ENCODE assay signal across 8 mouse cellular contexts in the genomic region with DNA sequence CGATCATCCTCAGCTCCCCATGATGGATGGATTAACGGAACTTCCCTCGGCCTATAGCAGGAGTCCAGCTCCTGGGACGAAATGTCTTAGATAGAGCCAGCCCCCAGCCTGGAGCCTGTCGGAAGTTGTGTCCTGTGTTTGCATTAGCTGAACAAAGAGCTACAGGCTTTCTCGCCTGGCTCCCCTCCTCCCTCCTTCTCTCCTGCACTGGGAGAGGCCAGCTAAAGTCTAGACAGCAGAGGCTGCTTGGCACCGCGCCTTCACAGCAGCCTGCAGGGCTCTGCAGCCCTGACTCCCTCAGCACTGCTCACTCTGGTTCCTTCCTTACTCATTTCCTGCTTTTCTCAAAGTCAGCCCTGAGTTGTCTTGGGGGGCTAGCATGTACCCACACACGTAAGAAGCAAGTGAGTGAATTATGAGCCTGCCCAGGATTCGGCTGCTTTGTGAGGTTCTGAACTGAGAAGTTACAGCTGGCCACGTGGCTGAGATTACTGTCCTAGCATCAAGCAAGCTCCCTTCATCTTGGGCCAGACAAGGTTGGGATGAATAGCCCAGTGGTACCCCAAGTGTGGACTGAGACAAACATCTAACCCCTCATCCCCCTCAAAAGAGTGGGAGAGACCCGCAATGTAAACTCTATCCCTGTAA. TPM values are rescaled to one million over a fixed set of nuclear protein-coding genes. Genes with fewer than 3 reads are reported as not detected.
DNase-seq lines count a peak whose midpoint lies in the region; ATAC-seq and TF ChIP-seq lines count a peak whose summit lies in the region.

No protein-coding gene starts in this region.

- H3K9me3 ChIP-seq in hindbrain, embryonic 14.5 days (ENCODE audit: control insufficient read depth, low read length) = no peaks in the 10 kb centered on the region
- H3K9me3 ChIP-seq in limb, embryonic 14.5 days (ENCODE audit: control insufficient read depth, low read length) = no peaks in the 10 kb centered on the region
- no peaks in the 10 kb centered on the region for H3K9me3 ChIP-seq in midbrain, embryonic 16.5 days (replicated peaks; ENCODE audit: control insufficient read depth, low read length, poor library complexity, severe bottlenecking)

- peak; percentile 80 for DNase-seq in MN1 (ENCODE audit: low spot score)
- DNase-seq in adrenal gland, postnatal 36 days = peak; percentile 81 to 85
- DNase-seq in gastrocnemius, adult 18-20 months (ENCODE audit: low spot score) = peak; percentile 53
- DNase-seq in hindbrain, embryonic 14.5 days (ENCODE audit: low spot score) = peak; percentile 79
- peak; percentile 94 for DNase-seq in limb, embryonic 14.5 days (ENCODE audit: low spot score)
- DNase-seq in thymus, adult 2 months = no peak
- DNase-seq in thymus, postnatal 10 days (ENCODE audit: low spot score in 2 of 2) = no peak

- WGBS in hindbrain, embryonic 14.5 days = 20% methylated on average over 12 of the region's 12 CpGs
- WGBS in limb, embryonic 14.5 days = 21% methylated on average over 12 of the region's 12 CpGs
- WGBS in midbrain, embryonic 16.5 days = 13% methylated on average over 12 of the region's 12 CpGs
- 52% methylated on average over 12 of the region's 12 CpGs for WGBS in thymus, adult 2 months

- peak; percentile 88 for ATAC-seq in hindbrain, embryonic 14.5 days (ENCODE audit: low FRiP score)
- peak; percentile 91 for ATAC-seq in limb, embryonic 14.5 days (ENCODE audit: low FRiP score, low read depth)
- peak; percentile 89 for ATAC-seq in midbrain, embryonic 16.5 days

- H3K27me3 ChIP-seq in hindbrain, embryonic 14.5 days (ENCODE audit: control insufficient read depth, insufficient read depth, low read length) = no peaks in the 10 kb centered on the region
- no peaks in the 10 kb centered on the region for H3K27me3 ChIP-seq in limb, embryonic 14.5 days (ENCODE audit: control insufficient read depth, insufficient read depth, low read length)
- H3K27me3 ChIP-seq in midbrain, embryonic 16.5 days (ENCODE audit: control insufficient read depth, insufficient read depth, low read depth, low read length) = no peaks in the 10 kb centered on the region
- no peaks in the 10 kb centered on the region for H3K27me3 ChIP-seq in thymus, adult 2 months (ENCODE audit: control insufficient read depth, insufficient read depth, low read length)

- TF ChIP-seq POLR2A in limb, embryonic 14.5 days (IDR thresholded peaks at IDR 0.05; ENCODE audit: borderline replicate concordance, extremely low read depth, insufficient read depth, insufficient read length) = no peak
- TF ChIP-seq POLR2A in thymus, adult 2 months (IDR thresholded peaks at IDR 0.05; ENCODE audit: control insufficient read depth, extremely low read depth, insufficient read depth, low read length, poor library complexity) = no peak

- H3K4me1 ChIP-seq in hindbrain, embryonic 14.5 days (replicated peaks; ENCODE audit: control insufficient read depth, insufficient read depth, low read length) = peaks cover 38% of the 10 kb centered on the region
- peaks cover 70% of the 10 kb centered on the region for H3K4me1 ChIP-seq in limb, embryonic 14.5 days (ENCODE audit: control insufficient read depth, insufficient read depth, low read length)
- peaks cover 16% of the 10 kb centered on the region for H3K4me1 ChIP-seq in midbrain, embryonic 16.5 days (ENCODE audit: control insufficient read depth, insufficient read depth, low read length)
- H3K4me1 ChIP-seq in thymus, adult 2 months (replicated peaks; ENCODE audit: control insufficient read depth, insufficient read depth, low read length) = no peaks in the 10 kb centered on the region

- no peaks in the 10 kb centered on the region for H3K36me3 ChIP-seq in hindbrain, embryonic 14.5 days (replicated peaks; ENCODE audit: control insufficient read depth, insufficient read depth)
- H3K36me3 ChIP-seq in limb, embryonic 14.5 days (ENCODE audit: control insufficient read depth, insufficient read depth, low read length) = peaks cover 49% of the 10 kb centered on the region
- no peaks in the 10 kb centered on the region for H3K36me3 ChIP-seq in midbrain, embryonic 16.5 days (ENCODE audit: control insufficient read depth, insufficient read depth, low read length)
- no peaks in the 10 kb centered on the region for H3K36me3 ChIP-seq in thymus, adult 2 months (ENCODE audit: control insufficient read depth, insufficient read depth, low read length)

- TF ChIP-seq CTCF in thymus, adult 2 months (IDR thresholded peaks at IDR 0.05; ENCODE audit: borderline replicate concordance, control insufficient read depth, extremely low read depth, insufficient read depth, low read length, poor library complexity) = no peak

- peak overlapping the region; percentile 24 for H3K4me2 ChIP-seq in hindbrain, embryonic 14.5 days (replicated peaks)
- H3K4me2 ChIP-seq in limb, embryonic 14.5 days (replicated peaks; ENCODE audit: low read depth, low read length, severe bottlenecking) = peak overlapping the region; percentile 38
- peak overlapping the region; percentile 26 for H3K4me2 ChIP-seq in midbrain, embryonic 16.5 days (ENCODE audit: low read length)

- no peak overlapping the region for H3K4me3 ChIP-seq in hindbrain, embryonic 14.5 days (replicated peaks; ENCODE audit: low read length)
- H3K4me3 ChIP-seq in limb, embryonic 14.5 days (replicated peaks; ENCODE audit: low read length) = no peak overlapping the region
- no peak overlapping the region for H3K4me3 ChIP-seq in midbrain, embryonic 16.5 days (ENCODE audit: low read depth, low read length)
- no peak overlapping the region for H3K4me3 ChIP-seq in thymus, adult 2 months (ENCODE audit: control insufficient read depth, insufficient read depth, low read length)

- peak overlapping the region; percentile 37; the same call in 1 of the 2 replicates for H3K9ac ChIP-seq in hindbrain, embryonic 14.5 days
- no peak overlapping the region for H3K9ac ChIP-seq in limb, embryonic 14.5 days (ENCODE audit: low read depth, low read length, severe bottlenecking)
- peak overlapping the region; percentile 17 for H3K9ac ChIP-seq in midbrain, embryonic 16.5 days (ENCODE audit: low read depth, low read length)

- peak overlapping the region; percentile 80 for H3K27ac ChIP-seq in hindbrain, embryonic 14.5 days
- H3K27ac ChIP-seq in limb, embryonic 14.5 days (replicated peaks; ENCODE audit: low read depth, low read length) = peak overlapping the region; percentile 86
- H3K27ac ChIP-seq in midbrain, embryonic 16.5 days (ENCODE audit: low read length) = peak overlapping the region; percentile 74
- H3K27ac ChIP-seq in thymus, adult 2 months (ENCODE audit: control insufficient read depth, insufficient read depth, low read length) = no peak overlapping the region

RNA-seq across cellular contexts. Expression of gene Fstl1, which starts 11.8 kb away (rescaled TPM):
- 10 to 100 TPM; 59.3 to 87.0 TPM for total RNA-seq in adrenal gland, postnatal 36 days (2021)
- 10 to 100 TPM; 25.3 to 36.5 TPM for total RNA-seq in gastrocnemius, adult 18-20 months (2021)
- 111 and 126 TPM in 2 replicates for polyA plus RNA-seq in hindbrain, embryonic 14.5 days (2014; fragmentation: Nextera tagmentation; extraction: Ambion mirVana)
- 478 and 520 TPM in 2 replicates for polyA plus RNA-seq in limb, embryonic 14.5 days (2012; rRNA removed)
- 865 and 910 TPM in 2 replicates for polyA plus RNA-seq in limb, embryonic 14.5 days (2014; fragmentation: Nextera tagmentation; extraction: Ambion mirVana)
- 69.2 and 74.3 TPM in 2 replicates for polyA plus RNA-seq in midbrain, embryonic 16.5 days (2015; fragmentation: Nextera tagmentation; extraction: Ambion mirVana)
- 9.2 and 9.6 TPM in 2 replicates for polyA plus RNA-seq in thymus, adult 2 months (2012; rRNA removed)

Comparison
In these comparisons a context has a peak if more than half of its experiments do, and no peak if none do; other contexts are left out.
1. DNase-seq: peak in MN1 (single experiment), adrenal gland, postnatal 36 days (2 of 2), gastrocnemius, adult 18-20 months (single experiment), hindbrain, embryonic 14.5 days (single experiment) and limb, embryonic 14.5 days (single experiment); none in thymus, adult 2 months (single experiment) and thymus, postnatal 10 days (0 of 2).
2. Peak in every context shown above with its lines, with median percentiles within 50 percentile points of each other: ATAC-seq and H3K4me2 ChIP-seq.